Mouse (Mus musculus): ENCODE measurements around the gene Tnrc18. TPM values are rescaled to one million over a fixed set of nuclear protein-coding genes. Genes with fewer than 3 reads are reported as not detected.

The Tnrc18 gene
- polyA plus RNA-seq, 1 experiment from 2014 or later, result 32.5 TPM

DNA sequence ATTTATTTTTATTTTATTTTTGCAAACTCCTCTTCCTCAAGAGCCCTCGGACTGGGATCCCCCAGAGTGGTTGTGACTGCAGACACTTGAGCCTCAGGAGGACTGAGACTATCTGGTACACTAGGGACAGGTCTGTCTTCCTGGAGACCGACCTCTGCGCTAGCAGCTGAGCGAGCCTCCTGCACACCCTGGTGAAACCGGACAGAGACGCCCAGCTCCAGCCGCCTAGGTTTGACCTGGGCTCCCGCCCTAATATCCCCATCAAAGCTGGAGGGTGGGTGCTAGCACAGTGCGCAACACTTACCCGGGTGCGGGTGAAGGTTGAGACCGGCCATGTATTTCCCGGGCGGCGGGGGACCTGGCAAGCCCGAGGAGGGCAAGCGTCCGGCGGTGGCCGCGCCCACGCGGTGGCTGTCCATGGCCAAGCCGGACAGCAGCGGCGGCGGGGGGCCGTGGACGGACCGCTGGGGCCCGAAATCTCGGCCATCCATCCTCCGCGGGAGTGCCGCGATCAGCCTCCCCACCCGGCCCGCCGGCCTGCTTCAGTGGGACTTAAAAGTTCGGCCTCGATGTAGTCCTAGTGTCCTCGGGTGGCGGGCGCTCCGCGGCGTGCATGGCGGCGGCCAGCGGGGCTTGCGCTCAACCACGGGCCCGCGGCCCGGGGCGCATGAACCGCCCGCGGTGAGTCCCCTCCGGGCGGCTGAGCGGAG is 2.6 kb downstream of the Tnrc18 start:
- H3K36me3 ChIP-seq (ENCODE audit: control insufficient read depth, insufficient read depth, low read length), result no peaks in the 10 kb centered on the region
- H3K27ac ChIP-seq (ENCODE audit: low read depth, low read length), result peak overlapping the region; percentile 100
- peak overlapping the region; percentile 100 for H3K9ac ChIP-seq (ENCODE audit: low read length)
- no peaks in the 10 kb centered on the region for H3K27me3 ChIP-seq (ENCODE audit: control insufficient read depth, insufficient read depth, low read length)
- H3K9me3 ChIP-seq (ENCODE audit: control insufficient read depth, low read length), result no peaks in the 10 kb centered on the region
- DNase-seq (ENCODE audit: low spot score) (peak; percentile 34), ATAC-seq (ENCODE audit: insufficient read depth, low FRiP score, low TSS enrichment) (no peak)
- peak overlapping the region; percentile 98 for H3K4me3 ChIP-seq (ENCODE audit: low read depth, low read length)
- peaks cover 27% of the 10 kb centered on the region for H3K4me1 ChIP-seq (ENCODE audit: control insufficient read depth, insufficient read depth, low read length)
- H3K4me2 ChIP-seq (ENCODE audit: low read depth), result peak overlapping the region; percentile 96
- under 1% methylated on average over 62 of the region's 62 CpGs for WGBS

DNA sequence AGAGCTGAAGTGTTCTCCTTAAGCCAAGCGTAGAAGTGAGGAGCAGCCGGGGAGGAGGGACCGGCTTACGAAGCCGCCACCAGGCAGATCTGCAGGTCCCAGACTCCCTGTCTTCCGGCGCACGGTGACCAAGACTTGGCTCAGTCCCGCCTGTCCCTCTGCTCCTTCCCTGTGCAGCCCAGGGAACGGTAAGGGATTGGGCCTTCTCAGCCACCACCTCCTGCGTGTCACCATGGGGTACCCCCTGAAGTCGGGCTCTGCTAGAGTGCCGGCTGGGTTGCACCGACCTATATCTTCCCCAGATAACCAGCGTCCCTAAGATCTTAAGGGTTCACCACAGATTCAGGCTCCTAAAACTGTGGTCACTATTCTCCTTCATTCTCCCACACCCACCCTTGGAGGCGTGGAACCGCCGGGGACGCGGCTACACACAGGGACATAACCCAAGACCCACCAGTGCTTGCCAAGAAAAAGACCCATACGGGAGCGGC is 3.3 kb downstream of the Tnrc18 start:
- ATAC-seq (ENCODE audit: insufficient read depth, low FRiP score, low TSS enrichment), result no peak
- WGBS, result under 1% methylated on average over 22 of the region's 22 CpGs
- H3K36me3 ChIP-seq (ENCODE audit: control insufficient read depth, insufficient read depth, low read length), result no peaks in the 10 kb centered on the region
- no peaks in the 10 kb centered on the region for H3K9me3 ChIP-seq (ENCODE audit: control insufficient read depth, low read length)
- peak overlapping the region; percentile 96 for H3K4me2 ChIP-seq (ENCODE audit: low read depth)
- peak overlapping the region; percentile 98 for H3K4me3 ChIP-seq (ENCODE audit: low read depth, low read length)
- H3K27ac ChIP-seq (ENCODE audit: low read depth, low read length), result peak overlapping the region; percentile 100
- H3K27me3 ChIP-seq (ENCODE audit: control insufficient read depth, insufficient read depth, low read length), result no peaks in the 10 kb centered on the region
- H3K9ac ChIP-seq (ENCODE audit: low read length), result peak overlapping the region; percentile 100
- DNase-seq (ENCODE audit: low spot score), result peak; percentile 53
- H3K4me1 ChIP-seq (ENCODE audit: control insufficient read depth, insufficient read depth, low read length), result peaks cover 27% of the 10 kb centered on the region

DNA sequence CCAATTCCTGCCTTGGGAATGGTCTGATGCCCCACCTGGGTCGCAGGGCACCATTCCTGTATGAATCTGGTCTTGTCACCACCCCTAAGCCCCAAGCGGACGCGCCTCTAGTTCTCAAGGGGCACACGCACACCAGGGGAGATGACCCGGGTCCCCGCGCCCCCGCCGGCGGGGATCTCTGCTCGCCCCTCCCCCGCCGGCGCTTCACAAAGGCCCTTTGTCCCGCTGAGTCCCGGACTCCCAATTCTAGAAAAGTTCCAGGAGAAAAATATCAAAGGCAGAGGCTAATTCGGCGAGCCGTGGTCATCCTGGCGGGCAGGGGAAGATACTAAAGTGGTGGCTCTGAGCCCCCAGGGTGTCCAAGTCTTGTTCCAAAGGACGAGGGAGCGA is 3.7 kb downstream of the Tnrc18 start:
- Histone ChIP-seq H3K9ac (ENCODE audit: low read length) (peak overlapping the region; percentile 100), H3K4me2 (ENCODE audit: low read depth) (peak overlapping the region; percentile 96), H3K9me3 (ENCODE audit: control insufficient read depth, low read length) (no peaks in the 10 kb centered on the region), H3K27me3 (ENCODE audit: control insufficient read depth, insufficient read depth, low read length) (no peaks in the 10 kb centered on the region), H3K36me3 (ENCODE audit: control insufficient read depth, insufficient read depth, low read length) (no peaks in the 10 kb centered on the region), H3K27ac (ENCODE audit: low read depth, low read length) (peak overlapping the region; percentile 100), H3K4me1 (ENCODE audit: control insufficient read depth, insufficient read depth, low read length) (peaks cover 27% of the 10 kb centered on the region), H3K4me3 (ENCODE audit: low read depth, low read length) (peak overlapping the region; percentile 98)
- WGBS, result under 1% methylated on average over 23 of the region's 23 CpGs
- no peak for ATAC-seq (ENCODE audit: insufficient read depth, low FRiP score, low TSS enrichment)
- peak; percentile 80 for DNase-seq (ENCODE audit: low spot score)

DNA sequence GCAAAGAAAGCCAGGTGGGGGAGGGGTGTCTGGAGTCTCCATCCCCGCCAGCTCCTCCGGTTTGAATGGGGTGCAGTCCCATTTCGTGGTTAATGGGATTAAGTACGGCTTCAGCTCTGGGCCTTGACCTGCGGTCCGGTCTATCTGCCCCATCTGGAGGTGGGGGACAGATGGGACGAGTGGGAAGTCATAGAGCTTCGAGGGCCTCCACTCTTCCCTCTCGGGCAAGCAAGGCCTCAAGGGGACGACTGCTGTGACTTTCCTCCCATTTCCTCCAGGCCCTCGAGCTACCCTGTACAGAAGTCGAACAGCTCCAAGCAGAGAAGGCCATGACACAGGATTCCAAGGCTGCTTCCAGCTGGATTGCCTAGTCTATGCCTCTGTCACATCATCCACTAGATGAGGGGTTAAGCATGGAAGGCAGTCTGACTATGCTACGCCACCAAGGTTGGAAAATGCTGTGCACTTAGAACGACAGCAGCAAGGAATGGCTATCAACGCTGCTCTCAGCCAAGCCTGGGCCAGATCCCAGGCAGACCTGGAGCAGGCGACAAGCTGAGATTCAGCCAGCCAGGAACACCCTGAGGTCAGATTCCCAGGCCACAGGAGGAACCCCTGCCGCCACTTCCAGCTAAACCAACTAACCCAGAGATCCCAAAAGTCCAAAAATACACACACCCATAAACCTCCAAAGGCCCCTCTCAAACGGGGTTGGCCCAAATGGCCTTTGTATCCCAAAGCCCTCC is 4.3 kb downstream of the Tnrc18 start:
- ATAC-seq (ENCODE audit: insufficient read depth, low FRiP score, low TSS enrichment) (no peak), DNase-seq (ENCODE audit: low spot score) (peak; percentile 53)
- WGBS, result 3% methylated on average over 18 of the region's 18 CpGs
- peak overlapping the region; percentile 96 for H3K4me2 ChIP-seq (ENCODE audit: low read depth)
- peak overlapping the region; percentile 98 for H3K4me3 ChIP-seq (ENCODE audit: low read depth, low read length)
- H3K9me3 ChIP-seq (ENCODE audit: control insufficient read depth, low read length), result no peaks in the 10 kb centered on the region
- peak overlapping the region; percentile 100 for H3K9ac ChIP-seq (ENCODE audit: low read length)
- peaks cover 27% of the 10 kb centered on the region for H3K4me1 ChIP-seq (ENCODE audit: control insufficient read depth, insufficient read depth, low read length)
- H3K36me3 ChIP-seq (ENCODE audit: control insufficient read depth, insufficient read depth, low read length), result no peaks in the 10 kb centered on the region
- peak overlapping the region; percentile 100 for H3K27ac ChIP-seq (ENCODE audit: low read depth, low read length)
- no peaks in the 10 kb centered on the region for H3K27me3 ChIP-seq (ENCODE audit: control insufficient read depth, insufficient read depth, low read length)

DNA sequence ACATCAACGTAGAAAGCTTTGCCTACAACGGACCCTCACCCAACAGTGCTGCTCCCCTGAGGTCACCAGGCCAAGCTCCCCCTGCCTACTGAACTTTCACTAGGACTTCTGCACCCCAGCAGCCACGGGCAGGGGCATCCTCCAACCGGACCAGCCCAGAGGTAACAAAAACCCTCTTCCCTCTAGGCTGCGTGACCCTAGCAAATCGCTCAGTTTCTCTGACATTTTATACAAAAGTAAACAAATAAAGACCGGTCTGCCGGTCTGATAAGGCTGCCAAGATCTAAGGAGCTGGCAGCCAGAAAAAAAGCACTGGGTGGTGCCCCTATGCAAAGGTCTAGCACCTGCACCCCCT is 4.9 kb downstream of the Tnrc18 start:
- Histone ChIP-seq H3K27ac (ENCODE audit: low read depth, low read length) (peak overlapping the region; percentile 100), H3K36me3 (ENCODE audit: control insufficient read depth, insufficient read depth, low read length) (no peaks in the 10 kb centered on the region), H3K4me2 (ENCODE audit: low read depth) (peak overlapping the region; percentile 96), H3K9ac (ENCODE audit: low read length) (peak overlapping the region; percentile 100), H3K4me3 (ENCODE audit: low read depth, low read length) (peak overlapping the region; percentile 98), H3K9me3 (ENCODE audit: control insufficient read depth, low read length) (no peaks in the 10 kb centered on the region), H3K4me1 (ENCODE audit: control insufficient read depth, insufficient read depth, low read length) (peaks cover 27% of the 10 kb centered on the region), H3K27me3 (ENCODE audit: control insufficient read depth, insufficient read depth, low read length) (no peaks in the 10 kb centered on the region)
- no peak for DNase-seq (ENCODE audit: low spot score)
- no peak for ATAC-seq (ENCODE audit: insufficient read depth, low FRiP score, low TSS enrichment)
- 5% methylated on average over 8 of the region's 8 CpGs for WGBS

DNA sequence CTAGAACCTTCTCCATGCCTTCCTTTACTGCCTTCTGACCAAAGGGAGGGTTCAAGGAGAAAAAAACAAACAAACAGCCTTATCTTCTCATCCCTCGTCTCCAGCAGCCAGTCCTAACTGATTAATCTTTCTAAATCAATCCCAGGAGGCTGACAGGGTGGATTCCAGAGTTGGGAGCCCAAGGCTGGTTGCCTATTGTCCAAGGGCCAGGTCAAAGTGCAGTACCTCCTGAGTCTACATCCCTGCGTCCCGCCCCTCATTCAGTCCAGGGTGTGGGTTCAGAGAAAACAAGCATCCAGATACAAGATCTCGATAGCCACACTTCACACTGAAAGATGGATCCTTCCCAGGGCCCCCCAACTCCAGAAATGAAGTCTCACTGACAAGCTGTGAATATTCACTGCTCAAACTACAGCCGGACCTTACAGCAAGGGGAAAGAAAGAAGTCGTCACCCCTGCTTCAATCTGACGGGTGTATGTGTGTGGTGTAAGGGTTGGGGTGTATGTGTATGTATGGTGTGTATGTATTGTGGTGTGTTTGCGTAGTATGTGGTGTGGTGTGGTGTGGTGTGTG is 5.5 kb downstream of the Tnrc18 start:
- Histone ChIP-seq H3K27ac (ENCODE audit: low read depth, low read length) (peak overlapping the region; percentile 35; the same call in 1 of the 2 replicates), H3K4me3 (ENCODE audit: low read depth, low read length) (peak overlapping the region; percentile 98; the same call in 1 of the 2 replicates), H3K4me1 (ENCODE audit: control insufficient read depth, insufficient read depth, low read length) (peaks cover 27% of the 10 kb centered on the region), H3K4me2 (ENCODE audit: low read depth) (peak overlapping the region; percentile 96), H3K9me3 (ENCODE audit: control insufficient read depth, low read length) (no peaks in the 10 kb centered on the region), H3K36me3 (ENCODE audit: control insufficient read depth, insufficient read depth, low read length) (peaks cover 2% of the 10 kb centered on the region; the same call in 1 of the 2 replicates), H3K9ac (ENCODE audit: low read length) (peak overlapping the region; percentile 100), H3K27me3 (ENCODE audit: control insufficient read depth, insufficient read depth, low read length) (no peaks in the 10 kb centered on the region)
- WGBS, result 27% methylated on average over 8 of the region's 8 CpGs
- DNase-seq (ENCODE audit: low spot score) (no peak), ATAC-seq (ENCODE audit: insufficient read depth, low FRiP score, low TSS enrichment) (no peak)

DNA sequence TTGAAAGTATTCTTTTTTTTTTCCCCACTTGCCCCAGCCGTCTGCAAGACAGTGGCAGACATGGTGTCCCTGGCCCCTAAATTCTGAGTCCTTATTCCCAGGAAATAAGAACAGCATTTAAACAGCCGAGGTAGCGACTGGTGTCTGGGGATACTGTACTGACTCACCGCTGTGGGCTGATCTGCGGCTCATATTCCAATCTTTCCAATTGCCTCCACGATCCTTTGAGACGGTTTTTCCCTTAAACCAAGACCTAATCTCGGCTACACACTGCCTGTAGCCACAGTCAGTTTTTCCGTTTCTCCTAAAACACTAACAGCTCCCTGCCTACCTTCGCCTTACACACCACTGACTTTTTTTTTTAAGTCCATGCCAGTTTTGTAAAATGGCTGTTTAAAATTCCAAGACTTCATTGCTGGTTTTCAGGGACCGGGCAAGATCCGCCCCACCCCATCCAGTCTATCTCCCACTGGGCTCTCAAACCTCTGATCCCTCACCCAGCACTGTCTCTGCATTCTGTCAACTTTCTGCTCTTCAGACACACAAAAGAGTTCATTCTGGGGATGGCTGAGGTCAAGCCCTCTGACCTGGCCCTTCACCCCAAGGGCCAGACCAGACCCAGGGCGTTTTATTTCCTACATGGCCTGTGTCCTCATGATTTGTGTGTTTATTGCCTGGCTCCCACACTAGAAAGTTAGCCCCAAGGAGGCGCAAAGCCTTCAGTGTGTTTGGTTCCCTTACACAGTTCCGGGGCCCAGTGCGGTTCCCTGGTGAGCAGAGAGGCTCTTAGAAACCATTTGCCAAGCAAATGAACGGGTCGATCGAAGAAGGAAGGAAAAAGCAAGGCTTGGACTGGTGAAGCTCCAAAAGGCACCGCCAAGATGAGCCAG is 6.5 kb downstream of the Tnrc18 start:
- DNase-seq (ENCODE audit: low spot score) (no peak), ATAC-seq (ENCODE audit: insufficient read depth, low FRiP score, low TSS enrichment) (no peak)
- Histone ChIP-seq H3K4me3 (ENCODE audit: low read depth, low read length) (peak overlapping the region; percentile 6; the same call in 1 of the 2 replicates), H3K27ac (ENCODE audit: low read depth, low read length) (peak overlapping the region; percentile 46; the same call in 1 of the 2 replicates), H3K36me3 (ENCODE audit: control insufficient read depth, insufficient read depth, low read length) (peaks cover 6% of the 10 kb centered on the region), H3K9me3 (ENCODE audit: control insufficient read depth, low read length) (no peaks in the 10 kb centered on the region), H3K4me1 (ENCODE audit: control insufficient read depth, insufficient read depth, low read length) (peaks cover 27% of the 10 kb centered on the region), H3K9ac (ENCODE audit: low read length) (peak overlapping the region; percentile 41), H3K4me2 (ENCODE audit: low read depth) (peak overlapping the region; percentile 96), H3K27me3 (ENCODE audit: control insufficient read depth, insufficient read depth, low read length) (no peaks in the 10 kb centered on the region)
- WGBS, result 18% methylated on average over 20 of the region's 20 CpGs

DNA sequence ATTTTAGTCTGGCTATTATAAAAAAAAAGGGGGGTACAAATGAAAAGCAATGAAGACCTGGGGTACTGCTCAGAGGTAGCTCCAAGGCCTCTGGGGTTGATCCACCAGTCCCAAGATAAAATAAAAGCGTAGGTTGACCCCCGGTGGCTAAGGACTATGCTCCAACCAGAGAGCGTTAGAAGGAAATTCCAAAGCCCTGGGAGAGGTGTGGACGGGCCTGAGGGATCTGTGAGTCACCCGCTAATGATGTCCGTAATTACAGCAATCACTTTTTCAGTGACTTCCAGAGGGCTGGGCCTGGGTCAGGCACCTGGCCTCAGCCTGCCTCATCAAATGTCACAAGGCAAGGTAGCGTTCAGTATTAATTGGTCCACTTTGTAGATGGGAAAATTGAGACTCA is 9.8 kb downstream of the Tnrc18 start:
- 62% methylated on average over 7 of the region's 7 CpGs for WGBS
- H3K9me3 ChIP-seq (ENCODE audit: control insufficient read depth, low read length), result no peaks in the 10 kb centered on the region
- no peak overlapping the region for H3K9ac ChIP-seq (ENCODE audit: low read length)
- ATAC-seq (ENCODE audit: insufficient read depth, low FRiP score, low TSS enrichment) (no peak), DNase-seq (ENCODE audit: low spot score) (no peak)
- H3K27me3 ChIP-seq (ENCODE audit: control insufficient read depth, insufficient read depth, low read length), result no peaks in the 10 kb centered on the region
- peaks cover 6% of the 10 kb centered on the region for H3K36me3 ChIP-seq (ENCODE audit: control insufficient read depth, insufficient read depth, low read length)
- H3K4me3 ChIP-seq (ENCODE audit: low read depth, low read length), result no peak overlapping the region
- H3K4me2 ChIP-seq (ENCODE audit: low read depth), result no peak overlapping the region
- peaks cover 30% of the 10 kb centered on the region for H3K4me1 ChIP-seq (ENCODE audit: control insufficient read depth, insufficient read depth, low read length)
- H3K27ac ChIP-seq (ENCODE audit: low read depth, low read length), result no peak overlapping the region
